Mouse (Mus musculus) cerebral cortex, adult 2 months (tissue): ENCODE data around the gene Mthfs.

Experiments
- WGBS: fragments of 180-500 bp; shearing (Covaris S2); methylation state at CpG from one replicate; pipeline ENCODE4 v1.1.7; 2018; 5-methylcytosine and 5-hydroxymethylcytosine counted together

The Mthfs gene

GRCm38 (mm10) chr9:89210353-89211064 lies at the start of gene Mthfs:
Gene Mthfs (plus strand): TSS chr9:89210676.
- 15% methylated on average over 9 of the region's 12 CpGs for WGBS

- 38% methylated on average over 2 of the region's 3 CpGs for WGBS
Observed at GRCm38 (mm10) chr9:89178833-89179232, 31.6 kb upstream of the Mthfs start.

- 73% methylated on average over 4 of the region's 4 CpGs for WGBS
Observed at GRCm38 (mm10) chr9:89179469-89179868, 31.0 kb upstream of the Mthfs start.

- 82% methylated on average over 15 of the region's 15 CpGs for WGBS
Observed at GRCm38 (mm10) chr9:89187006-89187405, 23.5 kb upstream of the Mthfs start.

- whole genome bisulfite sequencing, result 87% methylated on average over 1 of the region's 1 CpGs
Observed at GRCm38 (mm10) chr9:89197509-89197908, 13.0 kb upstream of the Mthfs start.

- 88% methylated on average over 3 of the region's 3 CpGs for WGBS
Observed at GRCm38 (mm10) chr9:89198349-89198748, 12.1 kb upstream of the Mthfs start.

GRCm38 (mm10) chr9:89198969-89199416 lies 11.5 kb upstream of the Mthfs start, which contains the start of the genes Bcl2a1b and Gm29094:
Gene Bcl2a1b (plus strand): TSS chr9:89199209.
Gene Gm29094 (plus strand): TSS chr9:89199379.
- WGBS, result 80% methylated on average over 5 of the region's 5 CpGs

GRCm38 (mm10) chr9:89208939-89209338 lies 1.5 kb upstream of the Mthfs start:
- 86% methylated on average over 1 of the region's 1 CpGs for WGBS

GRCm38 (mm10) chr9:89211065-89211858 lies 786 bp downstream of the Mthfs start:
- 2% methylated on average over 18 of the region's 44 CpGs for WGBS

- WGBS, result 58% methylated on average over 1 of the region's 1 CpGs
Observed at GRCm38 (mm10) chr9:89212428-89212827, 2.0 kb downstream of the Mthfs start.

GRCm38 (mm10) chr9:89218174-89218573 lies 7.7 kb downstream of the Mthfs start:
- 55% methylated on average over 4 of the region's 4 CpGs for WGBS

GRCm38 (mm10) chr9:89219668-89220067 lies 9.2 kb downstream of the Mthfs start:
- 98% methylated on average over 3 of the region's 4 CpGs for WGBS

- WGBS, result 90% methylated on average over 6 of the region's 6 CpGs
Observed at GRCm38 (mm10) chr9:89220704-89221287, 10.3 kb downstream of the Mthfs start.

GRCm38 (mm10) chr9:89226071-89226470 lies 15.6 kb downstream of the Mthfs start:
- 46% methylated on average over 4 of the region's 4 CpGs for WGBS

- WGBS, result 93% methylated on average over 7 of the region's 7 CpGs
Observed at GRCm38 (mm10) chr9:89228122-89228521, 17.6 kb downstream of the Mthfs start.

GRCm38 (mm10) chr9:89230897-89231497 lies 20.5 kb downstream of the Mthfs start:
- 33% methylated on average over 2 of the region's 2 CpGs for WGBS

- 90% methylated on average over 4 of the region's 4 CpGs for WGBS
Observed at GRCm38 (mm10) chr9:89237131-89237530, 26.7 kb downstream of the Mthfs start.

GRCm38 (mm10) chr9:89238976-89239505 lies 28.6 kb downstream of the Mthfs start:
- 79% methylated on average over 5 of the region's 5 CpGs for WGBS

GRCm38 (mm10) chr9:89240516-89241019 lies 30.1 kb downstream of the Mthfs start:
- WGBS, result 95% methylated on average over 3 of the region's 3 CpGs

GRCm38 (mm10) chr9:89253400-89253799 lies 42.9 kb downstream of the Mthfs start:
- 89% methylated on average over 2 of the region's 2 CpGs for WGBS

GRCm38 (mm10) chr9:89256556-89257335 lies 46.3 kb downstream of the Mthfs start:
- 86% methylated on average over 12 of the region's 12 CpGs for WGBS
